Mouse (Mus musculus) liver, adult 2 months (tissue): ENCODE measurements around the gene Gm3417.

Source experiments
- CTCF ChIP-seq: fragments of 200-500 bp; IDR thresholded peaks from 2 replicates; pipeline ENCODE4 v1.5.1; 2011; ENCODE audit warnings: low read depth, low read length, control low read depth
- POLR2A ChIP-seq: fragments of 200-500 bp; IDR thresholded peaks from 2 replicates; pipeline ENCODE4 v1.6.1; 2011; ENCODE audit warnings: low read length, control low read depth; ENCODE audit not compliant: insufficient read depth; ENCODE audit errors: extremely low read depth

GRCm38 (mm10) chr17:14921582-14921981 is 57.0 kb downstream of the Gm3417 start:
- TF ChIP-seq CTCF (no peak), POLR2A (no peak)
